Mouse (Mus musculus): Measurements from ENCODE around the gene Txnrd1. TPM values are rescaled to one million over a fixed set of nuclear protein-coding genes. Genes with fewer than 3 reads are reported as not detected.

Txnrd1 gene
- 107 and 108 TPM in 2 replicates for polyA plus RNA-seq (2015; fragmentation: Nextera tagmentation; extraction: Ambion mirVana)

DNA sequence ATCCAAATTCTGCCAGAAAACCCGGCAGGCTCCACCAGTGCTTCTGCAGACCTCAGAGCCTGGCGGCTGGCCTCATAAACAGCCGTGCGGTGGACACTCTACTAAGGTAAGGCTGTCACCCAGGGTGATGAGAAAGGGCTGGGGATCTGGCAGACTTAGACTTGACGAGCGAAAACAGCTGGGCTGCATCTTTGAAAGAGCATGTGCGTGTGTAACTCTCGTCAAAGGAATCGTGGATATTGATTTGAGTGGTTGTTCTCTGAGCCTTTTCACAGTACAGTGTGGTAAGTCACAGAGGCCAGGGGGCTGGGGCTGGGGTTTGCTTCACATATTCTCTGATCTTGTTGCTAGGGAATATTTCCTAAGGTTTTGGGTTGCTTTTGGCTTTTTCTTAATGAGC is at the start of gene Txnrd1:
TSS of gene Txnrd1 (plus strand) at position 26 of the 400 bp plus-strand sequence.
- Histone ChIP-seq H3K9ac (ENCODE audit: low read depth, low read length) (no peak within 1 kb of the TSS), H3K4me2 (ENCODE audit: low read depth, low read length) (no peak within 1 kb of the TSS), H3K27me3 (replicated peaks; ENCODE audit: control insufficient read depth, insufficient read depth, low read length) (no peaks in the 10 kb centered on the region), H3K4me3 (ENCODE audit: low read length) (no peak within 1 kb of the TSS), H3K4me1 (ENCODE audit: control insufficient read depth, insufficient read depth, low read length) (0 out of 2 replicates have a peak, but pooled peaks cover 6% of the 10 kb centered on the region), H3K27ac (ENCODE audit: low read length) (no peak within 1 kb of the TSS), H3K36me3 (ENCODE audit: control insufficient read depth, insufficient read depth, low read length) (no peaks in the 10 kb centered on the region), H3K9me3 (ENCODE audit: control insufficient read depth, low read length) (no peaks in the 10 kb centered on the region)
- WGBS: 43% methylated on average over 9 of the region's 9 CpGs
- no peak for ATAC-seq

DNA sequence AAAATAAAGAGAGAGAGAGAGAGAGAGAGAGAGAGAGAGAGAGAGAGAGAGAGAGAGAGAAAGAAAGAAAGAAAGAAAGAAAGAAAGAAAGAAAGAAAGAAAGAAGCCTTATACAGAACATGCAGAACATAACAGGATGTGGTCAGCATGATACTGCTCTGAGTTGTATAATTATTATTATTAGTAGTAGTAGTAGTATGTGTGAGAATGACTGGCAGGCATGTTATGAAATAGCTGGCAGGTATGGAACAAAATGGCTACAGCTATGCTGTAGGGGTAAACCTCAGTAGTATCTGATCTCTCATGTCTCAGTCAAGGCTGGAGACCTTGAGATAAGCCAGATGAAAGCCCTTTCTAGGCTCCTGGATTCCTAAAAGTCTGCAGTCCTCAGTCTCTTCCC is 44.6 kb upstream of the Txnrd1 start:
- no peaks in the 10 kb centered on the region for H3K27me3 ChIP-seq (replicated peaks; ENCODE audit: control insufficient read depth, insufficient read depth, low read length)
- no peaks in the 10 kb centered on the region for H3K36me3 ChIP-seq (ENCODE audit: control insufficient read depth, insufficient read depth, low read length)
- no peak overlapping the region for H3K4me3 ChIP-seq (ENCODE audit: low read length)
- no peak for ATAC-seq
- H3K4me2 ChIP-seq (ENCODE audit: low read depth, low read length): no peak overlapping the region
- H3K9ac ChIP-seq (ENCODE audit: low read depth, low read length): no peak overlapping the region
- 0 out of 2 replicates have a peak, but pooled peaks cover 3% of the 10 kb centered on the region for H3K4me1 ChIP-seq (ENCODE audit: control insufficient read depth, insufficient read depth, low read length)
- H3K27ac ChIP-seq (ENCODE audit: low read length): no peak overlapping the region
- no peaks in the 10 kb centered on the region for H3K9me3 ChIP-seq (ENCODE audit: control insufficient read depth, low read length)

DNA sequence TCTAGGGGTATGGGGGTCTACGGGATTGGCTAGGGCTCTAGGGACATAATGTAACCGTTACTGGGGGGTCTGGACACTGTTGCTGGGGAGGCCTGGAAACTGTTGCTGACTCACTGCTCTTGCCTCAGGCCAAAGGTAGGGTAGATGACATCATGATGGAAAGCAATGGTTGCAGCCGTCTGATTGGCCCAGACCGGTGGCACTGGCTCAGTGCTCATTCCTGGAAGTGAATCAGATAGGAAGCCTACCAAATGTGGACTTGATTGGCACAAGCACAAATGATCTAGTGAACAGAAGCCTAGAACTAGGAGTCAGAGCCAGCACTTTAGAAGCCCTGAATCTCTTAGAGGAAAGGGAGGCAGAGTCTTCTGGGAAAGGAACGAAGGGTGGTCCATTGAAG is 43.2 kb upstream of the Txnrd1 start:
- H3K36me3 ChIP-seq (ENCODE audit: control insufficient read depth, insufficient read depth, low read length): no peaks in the 10 kb centered on the region
- H3K27ac ChIP-seq (ENCODE audit: low read length): no peak overlapping the region
- ATAC-seq: no peak
- 89% methylated on average over 5 of the region's 5 CpGs for WGBS
- peaks cover 8% of the 10 kb centered on the region; the same call in 1 of the 2 replicates for H3K4me1 ChIP-seq (ENCODE audit: control insufficient read depth, insufficient read depth, low read length)
- H3K27me3 ChIP-seq (replicated peaks; ENCODE audit: control insufficient read depth, insufficient read depth, low read length): no peaks in the 10 kb centered on the region
- no peak overlapping the region for H3K4me3 ChIP-seq (ENCODE audit: low read length)
- no peak overlapping the region for H3K9ac ChIP-seq (ENCODE audit: low read depth, low read length)
- H3K4me2 ChIP-seq (ENCODE audit: low read depth, low read length): no peak overlapping the region
- H3K9me3 ChIP-seq (ENCODE audit: control insufficient read depth, low read length): no peaks in the 10 kb centered on the region

DNA sequence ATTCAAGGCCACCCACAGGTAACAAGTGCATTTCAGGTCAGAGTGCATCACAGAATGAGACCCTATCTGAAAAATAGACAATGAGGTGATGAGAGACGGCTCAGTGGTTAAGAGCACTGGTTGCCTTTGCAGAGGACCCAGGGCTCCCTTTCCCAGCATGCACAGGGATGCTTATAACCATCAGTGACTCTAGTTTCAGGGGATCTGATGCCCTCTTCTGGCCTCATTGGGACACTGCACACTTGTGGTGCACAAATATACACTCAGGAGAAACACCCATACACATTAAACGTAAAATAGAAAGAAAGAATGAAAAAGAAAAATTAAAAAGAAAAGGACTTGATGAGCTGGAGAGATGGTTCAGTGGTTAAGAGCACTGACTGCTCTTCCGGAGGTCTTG is 42.0 kb upstream of the Txnrd1 start:
- Histone ChIP-seq H3K36me3 (ENCODE audit: control insufficient read depth, insufficient read depth, low read length) (no peaks in the 10 kb centered on the region), H3K27me3 (replicated peaks; ENCODE audit: control insufficient read depth, insufficient read depth, low read length) (no peaks in the 10 kb centered on the region), H3K27ac (ENCODE audit: low read length) (no peak overlapping the region), H3K9ac (ENCODE audit: low read depth, low read length) (no peak overlapping the region), H3K4me2 (ENCODE audit: low read depth, low read length) (no peak overlapping the region), H3K4me3 (ENCODE audit: low read length) (no peak overlapping the region), H3K9me3 (ENCODE audit: control insufficient read depth, low read length) (no peaks in the 10 kb centered on the region), H3K4me1 (ENCODE audit: control insufficient read depth, insufficient read depth, low read length) (peaks cover 9% of the 10 kb centered on the region)
- 96% methylated on average over 3 of the region's 3 CpGs for WGBS
- ATAC-seq: no peak

DNA sequence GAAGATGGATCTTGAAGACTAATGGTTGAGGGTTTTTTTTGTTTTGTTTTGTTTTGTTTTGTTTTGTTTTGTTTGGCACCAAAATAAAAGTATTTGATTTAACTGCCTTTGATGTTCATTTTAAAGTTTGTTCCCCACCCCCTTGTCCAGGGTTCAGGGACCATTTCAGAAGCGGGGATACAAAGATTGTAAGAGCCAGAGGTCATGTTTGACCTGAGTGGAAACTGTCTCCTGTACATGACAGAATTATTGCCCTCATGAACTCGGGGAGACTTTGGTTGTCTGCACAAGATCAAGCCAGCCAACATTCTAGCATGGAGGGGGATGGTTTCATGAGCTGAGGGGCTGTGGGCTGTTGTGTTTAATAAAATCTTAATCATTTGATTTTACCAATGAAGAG is 41.4 kb upstream of the Txnrd1 start:
- H3K4me3 ChIP-seq (ENCODE audit: low read length): no peak overlapping the region
- H3K4me1 ChIP-seq (ENCODE audit: control insufficient read depth, insufficient read depth, low read length): peaks cover 6% of the 10 kb centered on the region
- no peaks in the 10 kb centered on the region for H3K36me3 ChIP-seq (ENCODE audit: control insufficient read depth, insufficient read depth, low read length)
- H3K4me2 ChIP-seq (ENCODE audit: low read depth, low read length): no peak overlapping the region
- 38% methylated on average over 2 of the region's 2 CpGs for WGBS
- no peak for ATAC-seq
- H3K27ac ChIP-seq (ENCODE audit: low read length): no peak overlapping the region
- H3K9ac ChIP-seq (ENCODE audit: low read depth, low read length): no peak overlapping the region
- no peaks in the 10 kb centered on the region for H3K9me3 ChIP-seq (ENCODE audit: control insufficient read depth, low read length)
- no peaks in the 10 kb centered on the region for H3K27me3 ChIP-seq (replicated peaks; ENCODE audit: control insufficient read depth, insufficient read depth, low read length)

DNA sequence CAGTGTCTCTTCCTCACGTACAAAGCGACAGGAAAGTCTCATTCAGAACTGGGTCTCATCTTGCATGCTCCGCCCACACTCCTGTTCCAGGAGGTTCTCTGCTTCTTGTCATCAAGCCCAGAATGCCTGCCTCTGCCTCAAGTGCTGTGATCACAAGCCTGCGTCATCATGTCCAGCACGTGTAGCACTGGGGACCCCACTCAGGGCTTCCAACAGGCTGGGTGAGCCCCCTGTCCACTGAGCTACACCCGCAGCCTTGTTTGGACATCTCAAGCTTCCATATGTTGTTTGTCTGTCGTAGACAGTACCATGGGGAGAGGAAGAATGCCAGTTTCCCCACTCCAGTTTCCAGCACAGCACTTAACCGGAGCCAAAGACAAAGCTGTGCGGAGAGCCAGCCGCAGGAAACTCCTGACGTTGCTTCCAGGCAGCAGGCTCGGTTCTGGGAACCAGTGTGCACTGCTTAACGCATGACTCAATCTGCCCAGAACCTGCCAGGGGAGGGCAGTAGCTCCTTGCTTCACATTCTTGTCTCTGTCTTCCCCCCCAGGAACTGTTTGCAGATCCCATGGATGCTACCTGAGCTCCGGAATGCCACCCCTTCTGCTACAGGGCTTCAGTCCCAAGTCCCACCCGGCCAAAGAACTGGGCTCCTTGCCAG is 38.5 kb upstream of the Txnrd1 start:
- Histone ChIP-seq H3K4me2 (ENCODE audit: low read depth, low read length) (peak overlapping the region; percentile 49), H3K9ac (ENCODE audit: low read depth, low read length) (peak overlapping the region; percentile 17; the same call in 1 of the 2 replicates), H3K4me1 (ENCODE audit: control insufficient read depth, insufficient read depth, low read length) (peaks cover 6% of the 10 kb centered on the region), H3K27ac (ENCODE audit: low read length) (no peak overlapping the region), H3K9me3 (ENCODE audit: control insufficient read depth, low read length) (no peaks in the 10 kb centered on the region), H3K36me3 (ENCODE audit: control insufficient read depth, insufficient read depth, low read length) (no peaks in the 10 kb centered on the region), H3K27me3 (replicated peaks; ENCODE audit: control insufficient read depth, insufficient read depth, low read length) (no peaks in the 10 kb centered on the region), H3K4me3 (ENCODE audit: low read length) (peak overlapping the region; percentile 1)
- ATAC-seq: peak; percentile 76
- 25% methylated on average over 15 of the region's 15 CpGs for WGBS

DNA sequence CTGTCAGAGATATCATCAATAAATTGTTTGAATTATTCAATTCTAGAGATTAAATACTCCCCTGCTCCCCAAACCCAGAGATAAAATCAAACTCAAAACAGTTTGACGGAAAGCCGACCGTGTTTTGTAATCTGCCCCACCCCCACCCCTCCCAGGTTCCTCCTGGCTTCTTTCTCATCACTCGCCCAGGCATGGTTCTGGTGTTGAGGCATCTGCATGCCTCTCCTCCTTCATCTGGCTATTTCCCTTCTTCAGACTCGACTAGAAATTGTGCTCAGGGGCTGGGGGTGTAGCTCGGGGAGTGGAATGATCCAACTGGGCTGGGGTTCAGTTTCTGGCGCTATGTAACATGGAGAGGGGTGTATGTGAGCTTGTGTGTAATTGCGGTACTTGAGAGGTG is 38.0 kb upstream of the Txnrd1 start:
- peak overlapping the region; percentile 49 for H3K4me2 ChIP-seq (ENCODE audit: low read depth, low read length)
- no peak overlapping the region for H3K27ac ChIP-seq (ENCODE audit: low read length)
- H3K4me1 ChIP-seq (ENCODE audit: control insufficient read depth, insufficient read depth, low read length): peaks cover 8% of the 10 kb centered on the region
- 39% methylated on average over 8 of the region's 8 CpGs for WGBS
- no peaks in the 10 kb centered on the region for H3K27me3 ChIP-seq (replicated peaks; ENCODE audit: control insufficient read depth, insufficient read depth, low read length)
- no peak for ATAC-seq
- 0 out of 2 replicates have a peak overlapping the region, but pooled peaks have one; percentile 17 for H3K9ac ChIP-seq (ENCODE audit: low read depth, low read length)
- H3K4me3 ChIP-seq (ENCODE audit: low read length): 0 out of 2 replicates have a peak overlapping the region, but pooled peaks have one; percentile 1
- no peaks in the 10 kb centered on the region for H3K9me3 ChIP-seq (ENCODE audit: control insufficient read depth, low read length)
- H3K36me3 ChIP-seq (ENCODE audit: control insufficient read depth, insufficient read depth, low read length): no peaks in the 10 kb centered on the region

DNA sequence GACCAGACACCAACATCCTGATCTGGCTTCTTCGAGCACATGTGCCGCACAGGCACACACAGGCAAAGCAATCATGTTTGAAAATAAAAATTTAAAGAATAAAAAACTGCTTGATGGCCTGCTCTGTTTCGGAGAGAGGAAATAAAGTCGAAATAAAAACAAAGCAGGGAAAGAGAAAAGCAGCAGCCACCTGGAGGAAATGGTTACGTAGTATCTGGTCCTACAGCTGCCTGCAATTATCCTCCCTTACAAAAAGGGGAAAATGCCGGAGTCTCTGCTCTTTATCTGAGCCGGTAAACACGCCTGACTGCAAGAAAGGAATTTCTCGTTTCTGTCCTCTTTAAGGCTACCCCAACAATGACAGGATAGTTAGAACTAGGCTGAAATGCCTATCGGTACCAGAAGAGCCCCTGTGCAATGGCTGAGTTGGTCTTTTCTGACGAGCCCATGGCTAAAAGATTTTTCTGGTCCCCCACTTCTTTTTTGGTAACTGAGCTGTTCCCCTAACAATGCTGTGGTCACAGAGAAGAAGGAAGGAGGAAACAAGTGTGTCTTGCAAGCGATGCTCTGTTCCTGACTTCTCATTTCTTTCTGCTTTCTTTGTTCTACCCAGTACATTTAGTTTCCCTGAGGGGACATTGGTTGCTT is 37.2 kb upstream of the Txnrd1 start:
- no peak overlapping the region for H3K27ac ChIP-seq (ENCODE audit: low read length)
- WGBS: 37% methylated on average over 12 of the region's 12 CpGs
- no peaks in the 10 kb centered on the region for H3K27me3 ChIP-seq (replicated peaks; ENCODE audit: control insufficient read depth, insufficient read depth, low read length)
- no peaks in the 10 kb centered on the region for H3K36me3 ChIP-seq (ENCODE audit: control insufficient read depth, insufficient read depth, low read length)
- no peak overlapping the region for H3K9ac ChIP-seq (ENCODE audit: low read depth, low read length)
- no peak overlapping the region for H3K4me3 ChIP-seq (ENCODE audit: low read length)
- no peak overlapping the region for H3K4me2 ChIP-seq (ENCODE audit: low read depth, low read length)
- H3K9me3 ChIP-seq (ENCODE audit: control insufficient read depth, low read length): no peaks in the 10 kb centered on the region
- H3K4me1 ChIP-seq (ENCODE audit: control insufficient read depth, insufficient read depth, low read length): peaks cover 8% of the 10 kb centered on the region
- ATAC-seq: no peak

DNA sequence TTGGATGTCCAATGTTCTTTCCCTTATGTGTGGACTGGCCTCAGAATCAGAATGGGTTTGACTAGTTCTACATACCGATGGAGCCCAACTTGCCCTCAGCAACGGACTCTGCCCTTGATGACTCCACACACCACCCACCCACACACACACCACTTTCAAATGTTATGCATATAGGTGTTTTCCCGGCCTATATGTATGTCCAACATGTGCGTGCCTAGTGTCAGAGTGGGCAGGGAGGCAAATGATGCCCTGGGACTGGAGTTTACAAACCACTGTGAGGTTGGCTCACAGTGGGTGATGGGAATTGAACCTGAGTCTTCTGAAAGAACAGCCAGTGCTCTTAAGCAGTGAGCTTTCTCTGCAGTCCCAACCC is 36.6 kb upstream of the Txnrd1 start:
- no peak overlapping the region for H3K4me2 ChIP-seq (ENCODE audit: low read depth, low read length)
- no peak overlapping the region for H3K27ac ChIP-seq (ENCODE audit: low read length)
- H3K36me3 ChIP-seq (ENCODE audit: control insufficient read depth, insufficient read depth, low read length): no peaks in the 10 kb centered on the region
- no peaks in the 10 kb centered on the region for H3K9me3 ChIP-seq (ENCODE audit: control insufficient read depth, low read length)
- peaks cover 8% of the 10 kb centered on the region for H3K4me1 ChIP-seq (ENCODE audit: control insufficient read depth, insufficient read depth, low read length)
- H3K27me3 ChIP-seq (replicated peaks; ENCODE audit: control insufficient read depth, insufficient read depth, low read length): no peaks in the 10 kb centered on the region
- no peak overlapping the region for H3K9ac ChIP-seq (ENCODE audit: low read depth, low read length)
- ATAC-seq: no peak
- H3K4me3 ChIP-seq (ENCODE audit: low read length): no peak overlapping the region
- WGBS: 86% methylated on average over 4 of the region's 4 CpGs
